Comparison of ENCODE assay signal across 28 mouse cellular contexts in the genomic region with DNA sequence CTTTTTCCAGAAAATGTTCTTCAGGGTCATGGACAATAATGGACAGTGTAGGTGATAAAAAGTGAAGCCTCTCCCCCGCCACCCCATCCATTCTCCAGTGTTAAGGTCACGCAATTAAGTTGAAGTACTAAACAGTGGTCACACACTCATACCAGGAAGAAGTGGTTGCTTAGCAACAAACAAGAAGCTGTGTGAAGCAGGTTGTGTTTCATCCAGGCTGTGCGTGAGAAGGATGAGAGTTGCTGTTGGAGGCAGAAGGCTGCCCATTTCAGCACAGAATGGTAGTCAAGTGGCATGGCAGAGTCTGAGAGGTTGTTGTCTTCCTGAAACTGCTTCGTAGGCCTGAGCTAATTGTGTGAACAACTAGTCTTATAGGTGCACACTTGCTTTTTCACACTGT. TPM values are rescaled to one million over a fixed set of nuclear protein-coding genes. Genes with fewer than 3 reads are reported as not detected.
DNase-seq lines count a peak whose midpoint lies in the region; ATAC-seq and TF ChIP-seq lines count a peak whose summit lies in the region.
"Had no signal": no experiment of that assay in that cellular context is flagged by ENCODE, and none has a peak within 500 bp of the region (broad histone marks: within the 10 kb centered on the region; RNA-seq: fewer than 3 reads in every experiment).

No protein-coding gene starts in this region.

- H3K36me3 ChIP-seq in forebrain, embryonic 14.5 days (ENCODE audit: control insufficient read depth, insufficient read depth, low read length) = no peaks in the 10 kb centered on the region
- H3K36me3 ChIP-seq in forebrain, postnatal 0 days (ENCODE audit: insufficient read depth) = no peaks in the 10 kb centered on the region
- no peaks in the 10 kb centered on the region for H3K36me3 ChIP-seq in midbrain, embryonic 15.5 days (replicated peaks)
- no peaks in the 10 kb centered on the region for H3K36me3 ChIP-seq in midbrain, embryonic 11.5 days (ENCODE audit: control insufficient read depth, insufficient read depth, low read length)
- H3K36me3 ChIP-seq in testis, adult 2 months (ENCODE audit: control insufficient read depth, insufficient read depth, low read length) = no peaks in the 10 kb centered on the region
- H3K36me3 ChIP-seq: embryonic facial prominence, embryonic 10.5 days; embryonic facial prominence, embryonic 12.5 days; G1E had no signal

- H3K4me3 ChIP-seq in forebrain, embryonic 14.5 days (ENCODE audit: low read depth, low read length) = no peak overlapping the region
- no peak overlapping the region for H3K4me3 ChIP-seq in forebrain, postnatal 0 days (ENCODE audit: low read depth, low read length)
- no peak overlapping the region for H3K4me3 ChIP-seq in midbrain, embryonic 15.5 days
- H3K4me3 ChIP-seq in midbrain, embryonic 11.5 days (ENCODE audit: low read depth, low read length) = no peak overlapping the region
- H3K4me3 ChIP-seq in testis, adult 2 months (ENCODE audit: control insufficient read depth, low read depth, low read length) = peak overlapping the region; percentile 16
- H3K4me3 ChIP-seq: embryonic facial prominence, embryonic 10.5 days; embryonic facial prominence, embryonic 12.5 days; forebrain, embryonic 13.5 days had no signal

- ATAC-seq in forebrain, embryonic 14.5 days = no peak
- no peak for ATAC-seq in forebrain, postnatal 0 days
- 0 out of 2 replicates have a peak, but pooled peaks have one; percentile 62 for ATAC-seq in midbrain, embryonic 15.5 days (replicated peaks)
- no peak for ATAC-seq in midbrain, embryonic 11.5 days (ENCODE audit: low FRiP score)
- ATAC-seq: activated CD4-positive, CD25-positive, alpha-beta regulatory T cell, adult 4 months; CD4-positive, CD25-positive, alpha-beta regulatory T cell, adult 4 months; forebrain, embryonic 13.5 days; forebrain, embryonic 16.5 days; Patski had no signal

- TF ChIP-seq CTCF in forebrain, postnatal 0 days (IDR thresholded peaks at IDR 0.05; ENCODE audit: low read depth) = no peak
- no peak for TF ChIP-seq CTCF in testis, adult 2 months (IDR thresholded peaks at IDR 0.05; ENCODE audit: control insufficient read depth, insufficient read depth, insufficient replicate concordance, low read depth, low read length)

- H3K9me3 ChIP-seq in forebrain, embryonic 14.5 days (replicated peaks; ENCODE audit: control insufficient read depth, low read length) = no peaks in the 10 kb centered on the region
- no peaks in the 10 kb centered on the region for H3K9me3 ChIP-seq in forebrain, postnatal 0 days (ENCODE audit: low read length)
- H3K9me3 ChIP-seq in midbrain, embryonic 15.5 days = no peaks in the 10 kb centered on the region
- no peaks in the 10 kb centered on the region for H3K9me3 ChIP-seq in midbrain, embryonic 11.5 days (ENCODE audit: control insufficient read depth, low read length)
- H3K9me3 ChIP-seq: embryonic facial prominence, embryonic 10.5 days; embryonic facial prominence, embryonic 12.5 days; forebrain, embryonic 13.5 days; G1E had no signal

- no peak overlapping the region for H3K4me2 ChIP-seq in forebrain, embryonic 14.5 days (ENCODE audit: low read length)
- no peak overlapping the region for H3K4me2 ChIP-seq in forebrain, postnatal 0 days (ENCODE audit: low read depth)
- H3K4me2 ChIP-seq in midbrain, embryonic 15.5 days = no peak overlapping the region
- no peak overlapping the region for H3K4me2 ChIP-seq in midbrain, embryonic 11.5 days
- H3K4me2 ChIP-seq: embryonic facial prominence, embryonic 12.5 days; forebrain, embryonic 13.5 days had no signal

- peak; percentile 11 for DNase-seq in forebrain, embryonic 14.5 days (ENCODE audit: low spot score)
- DNase-seq in forebrain, postnatal 0 days = no peak
- DNase-seq in midbrain, embryonic 11.5 days (ENCODE audit: low spot score, missing footprints) = no peak
- no peak for DNase-seq in testis, postnatal 14 days (ENCODE audit: low spot score)
- no peak for DNase-seq in layer of hippocampus, adult 8-10 months (ENCODE audit: low spot score in 2 of 2)
- DNase-seq: adrenal gland, adult 8-10 months; adrenal gland, postnatal 14 days; adrenal gland, postnatal 36 days; B cell, adult 2 months; cerebellum, adult 11-12 months; cerebellum, adult 2 months; cerebellum, adult 9-10 months; cerebellum, postnatal 10 days; cerebellum, postnatal 25 days had no signal

- WGBS in forebrain, embryonic 14.5 days = 74% methylated on average over 4 of the region's 4 CpGs
- 56% methylated on average over 4 of the region's 4 CpGs for WGBS in forebrain, postnatal 0 days
- WGBS in midbrain, embryonic 15.5 days = 57% methylated on average over 4 of the region's 4 CpGs
- 74% methylated on average over 4 of the region's 4 CpGs for WGBS in midbrain, embryonic 11.5 days

- no peak for TF ChIP-seq POLR2A in testis, adult 2 months (IDR thresholded peaks at IDR 0.05; ENCODE audit: control insufficient read depth, low read depth, low read length)

- H3K27me3 ChIP-seq in forebrain, embryonic 14.5 days (replicated peaks; ENCODE audit: control insufficient read depth, insufficient read depth, low read length) = no peaks in the 10 kb centered on the region
- H3K27me3 ChIP-seq in forebrain, postnatal 0 days (ENCODE audit: insufficient read depth, low read length) = no peaks in the 10 kb centered on the region
- H3K27me3 ChIP-seq in midbrain, embryonic 15.5 days (replicated peaks) = no peaks in the 10 kb centered on the region
- no peaks in the 10 kb centered on the region for H3K27me3 ChIP-seq in midbrain, embryonic 11.5 days (ENCODE audit: control insufficient read depth, insufficient read depth, low read length)
- no peaks in the 10 kb centered on the region for H3K27me3 ChIP-seq in testis, adult 2 months (ENCODE audit: control insufficient read depth, insufficient read depth, low read length)
- H3K27me3 ChIP-seq: embryonic facial prominence, embryonic 12.5 days; forebrain, embryonic 13.5 days had no signal

- no peaks in the 10 kb centered on the region for H3K4me1 ChIP-seq in forebrain, embryonic 14.5 days (ENCODE audit: control insufficient read depth, insufficient read depth, low read length)
- no peaks in the 10 kb centered on the region for H3K4me1 ChIP-seq in forebrain, postnatal 0 days (ENCODE audit: insufficient read depth)
- peaks cover under 1% of the 10 kb centered on the region; the same call in 1 of the 2 replicates for H3K4me1 ChIP-seq in midbrain, embryonic 15.5 days
- no peaks in the 10 kb centered on the region for H3K4me1 ChIP-seq in midbrain, embryonic 11.5 days (ENCODE audit: control insufficient read depth, insufficient read depth, low read length)
- no peaks in the 10 kb centered on the region for H3K4me1 ChIP-seq in testis, adult 2 months (ENCODE audit: control insufficient read depth, insufficient read depth, low read length)
- H3K4me1 ChIP-seq: embryonic facial prominence, embryonic 10.5 days; embryonic facial prominence, embryonic 12.5 days had no signal

- no peak overlapping the region for H3K27ac ChIP-seq in forebrain, embryonic 14.5 days (ENCODE audit: low read depth, low read length)
- H3K27ac ChIP-seq in forebrain, postnatal 0 days (ENCODE audit: low read depth, low read length) = no peak overlapping the region
- H3K27ac ChIP-seq in midbrain, embryonic 15.5 days = no peak overlapping the region
- no peak overlapping the region for H3K27ac ChIP-seq in midbrain, embryonic 11.5 days (ENCODE audit: low read depth, low read length)
- no peak overlapping the region for H3K27ac ChIP-seq in testis, adult 2 months (ENCODE audit: control insufficient read depth, insufficient read depth, low read depth, low read length)
- H3K27ac ChIP-seq: embryonic facial prominence, embryonic 10.5 days; embryonic facial prominence, embryonic 12.5 days; forebrain, embryonic 13.5 days had no signal

- no peak overlapping the region for H3K9ac ChIP-seq in forebrain, embryonic 14.5 days (ENCODE audit: low read length)
- no peak overlapping the region for H3K9ac ChIP-seq in forebrain, postnatal 0 days
- H3K9ac ChIP-seq in midbrain, embryonic 15.5 days = no peak overlapping the region
- no peak overlapping the region for H3K9ac ChIP-seq in midbrain, embryonic 11.5 days (ENCODE audit: low read length)
- H3K9ac ChIP-seq: embryonic facial prominence, embryonic 12.5 days; forebrain, embryonic 13.5 days had no signal

RNA-seq across cellular contexts. Expression of gene Ppp4r4, which starts 23.7 kb away (rescaled TPM):
- 2.2 TPM in 2 replicates for polyA plus RNA-seq in forebrain, embryonic 14.5 days (2014; fragmentation: Nextera tagmentation; extraction: Ambion mirVana)
- 9.9 and 12.4 TPM in 2 replicates for total RNA-seq in forebrain, postnatal 0 days (2014; rRNA removed)
- 1.6 and 3.4 TPM in 2 replicates for polyA plus RNA-seq in forebrain, postnatal 0 days (2015; fragmentation: Nextera tagmentation; extraction: Ambion mirVana)
- polyA plus RNA-seq in midbrain, embryonic 15.5 days (2015; fragmentation: Nextera tagmentation; extraction: Ambion mirVana) = 2.7 and 2.9 TPM in 2 replicates
- 3.5 and 4.7 TPM in 2 replicates for polyA plus RNA-seq in midbrain, embryonic 11.5 days (2014; fragmentation: Nextera tagmentation; extraction: Ambion mirVana)
- polyA plus RNA-seq in testis, adult 2 months (2012; rRNA removed) = 15.6 and 17.6 TPM in 2 replicates
- total RNA-seq in layer of hippocampus, adult 8-10 months (2022) = 10 to 100 TPM; 37.8 to 51.4 (median 42.4) TPM
- polyA plus RNA-seq: G1E had no signal

RNA-seq across cellular contexts. Expression of gene Ifi27l2b, which starts 51.3 kb away (rescaled TPM):
- polyA plus RNA-seq in forebrain, embryonic 14.5 days (2014; fragmentation: Nextera tagmentation; extraction: Ambion mirVana) = not detected in 2 replicates
- not detected in 2 replicates for total RNA-seq in forebrain, postnatal 0 days (2014; rRNA removed)
- not detected in 2 replicates for polyA plus RNA-seq in forebrain, postnatal 0 days (2015; fragmentation: Nextera tagmentation; extraction: Ambion mirVana)
- polyA plus RNA-seq in midbrain, embryonic 15.5 days (2015; fragmentation: Nextera tagmentation; extraction: Ambion mirVana) = not detected in 2 replicates
- not detected in 2 replicates for polyA plus RNA-seq in midbrain, embryonic 11.5 days (2014; fragmentation: Nextera tagmentation; extraction: Ambion mirVana)
- polyA plus RNA-seq in testis, adult 2 months (2012; rRNA removed) = not detected in 2 replicates
- not detected for total RNA-seq in layer of hippocampus, adult 8-10 months (2022)
- total RNA-seq: adrenal gland, adult 18-20 months; adrenal gland, adult 8-10 months; adrenal gland, postnatal 14 days; adrenal gland, postnatal 36 days; CH12.LX had no signal
- polyA plus RNA-seq: activated CD4-positive, CD25-positive, alpha-beta regulatory T cell, adult 4 months; cerebellum, adult 2 months; embryonic facial prominence, embryonic 10.5 days; embryonic facial prominence, embryonic 12.5 days; embryonic facial prominence, embryonic 14.5 days; forebrain, embryonic 11.5 days; forebrain, embryonic 13.5 days; forebrain, embryonic 16.5 days; G1E; Patski had no signal
